21 mouse cellular contexts compared by ENCODE assay signal in the genomic region with DNA sequence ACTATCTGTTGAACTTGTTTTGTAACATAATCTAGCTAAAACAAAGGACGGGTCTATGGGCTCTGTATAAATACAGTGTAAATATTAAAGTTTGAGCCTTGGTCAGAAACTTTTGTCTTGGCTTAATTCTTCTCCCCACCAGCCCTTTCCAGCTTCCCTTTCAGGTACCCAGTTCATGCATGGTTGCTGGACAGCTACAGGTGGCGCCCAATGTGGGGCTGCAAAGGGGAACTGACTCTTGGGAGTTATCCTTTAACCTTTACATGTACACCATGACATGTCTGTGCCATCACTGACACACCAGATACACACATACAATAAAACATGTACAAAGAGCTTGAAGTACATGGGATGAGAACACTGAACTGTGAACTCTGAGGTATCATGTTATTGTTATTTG. TPM values are rescaled to one million over a fixed set of nuclear protein-coding genes. Genes with fewer than 3 reads are reported as not detected.
A peak's percentile ranks its signal among the peaks of the same experiment; 100 is the strongest.
DNase-seq lines count a peak whose midpoint lies in the region; TF ChIP-seq lines count a peak whose summit lies in the region.
"Had no signal": no experiment of that assay in that cellular context is flagged by ENCODE, and none has a peak within 500 bp of the region (broad histone marks: within the 10 kb centered on the region; RNA-seq: fewer than 3 reads in every experiment).

No protein-coding gene starts in this region.

- no peak for TF ChIP-seq POLR2A in MEL (IDR thresholded peaks at IDR 0.05; ENCODE audit: control insufficient read depth in 1 of 2, insufficient read depth in 1 of 2, low read depth in 1 of 2, low read length in 2 of 2, poor library complexity in 1 of 2)

- no peaks in the 10 kb centered on the region for H3K4me1 ChIP-seq in MEL (ENCODE audit: control insufficient read depth in 1 of 2, insufficient read depth in 2 of 2, low read length in 2 of 2)
- H3K4me1 ChIP-seq: embryonic facial prominence, embryonic 13.5 days; embryonic facial prominence, embryonic 15.5 days; forebrain, embryonic 10.5 days; forebrain, embryonic 12.5 days had no signal

- TF ChIP-seq RAD21 in MEL (IDR thresholded peaks at IDR 0.05; ENCODE audit: low read depth, low read length), result no peak

- TF ChIP-seq CTCF in MEL (IDR thresholded peaks at IDR 0.05 in 2 of 3, conservative IDR thresholded peaks at IDR 0.05 in 1 of 3; ENCODE audit: control insufficient read depth in 1 of 3, insufficient read depth in 1 of 3, low read depth in 2 of 3, low read length in 3 of 3, poor library complexity in 1 of 3, severe bottlenecking in 1 of 3), result no peak
- TF ChIP-seq CTCF in left cerebral cortex, adult 2 months (IDR thresholded peaks at IDR 0.05), result no peak

- peaks cover 0 to 19% of the 10 kb centered on the region in 2 experiments; a peak in 2 of 4 replicates for H3K36me3 ChIP-seq in MEL (ENCODE audit: control insufficient read depth in 1 of 2, insufficient read depth in 2 of 2, low read length in 2 of 2)

- no peak overlapping the region for H3K4me3 ChIP-seq in MEL (ENCODE audit: control insufficient read depth in 1 of 2, insufficient read depth in 1 of 2, low read depth in 2 of 2, low read length in 2 of 2)
- H3K4me3 ChIP-seq in left cerebral cortex, adult 2 months, result no peak overlapping the region
- H3K4me3 ChIP-seq: embryonic facial prominence, embryonic 13.5 days; embryonic facial prominence, embryonic 15.5 days; erythroblast, embryonic 14.5 days; forebrain, embryonic 10.5 days; forebrain, embryonic 12.5 days had no signal

- TF ChIP-seq EP300 in MEL (IDR thresholded peaks at IDR 0.05; ENCODE audit: low read depth in 1 of 2, low read length in 2 of 2), result no peak

- H3K27ac ChIP-seq in MEL (ENCODE audit: control insufficient read depth, low read depth, low read length), result no peak overlapping the region
- H3K27ac ChIP-seq in left cerebral cortex, adult 2 months, result no peak overlapping the region
- H3K27ac ChIP-seq: embryonic facial prominence, embryonic 13.5 days; embryonic facial prominence, embryonic 15.5 days; forebrain, embryonic 10.5 days; forebrain, embryonic 12.5 days had no signal

- no peaks in the 10 kb centered on the region for H3K79me2 ChIP-seq in MEL (ENCODE audit: control insufficient read depth, insufficient read depth, low read length, poor library complexity)

- H3K9ac ChIP-seq in MEL (ENCODE audit: control insufficient read depth, low read depth, low read length, poor library complexity, severe bottlenecking), result no peak overlapping the region
- H3K9ac ChIP-seq: embryonic facial prominence, embryonic 13.5 days; embryonic facial prominence, embryonic 15.5 days; forebrain, embryonic 12.5 days had no signal

- intact Hi-C loops in left cerebral cortex, adult 2 months (cut with DNase I), result no loop called here

- DNase-seq in MEL (ENCODE audit: low read depth, low spot score), result peak; percentile 28
- peak; percentile 31 for DNase-seq in WW6 (ENCODE audit: low read depth, low spot score)
- no peak for DNase-seq in left cerebral cortex, adult 2 months (ENCODE audit: extremely low spot score in 1 of 2, low spot score in 2 of 2)
- DNase-seq in MN1 (ENCODE audit: low spot score), result no peak
- DNase-seq in liver, result no peak
- DNase-seq: adrenal gland, adult 2 months; adrenal gland, postnatal 10 days; adrenal gland, postnatal 25 days; cerebellum, adult 11 months; cerebellum, adult 18-20 months; cerebellum, adult 8-10 months; cerebellum, adult 9-11 months; cerebellum, postnatal 14 days; cerebellum, postnatal 36 days; embryo, embryonic 11 days had no signal

- no peaks in the 10 kb centered on the region for H3K9me3 ChIP-seq in MEL (replicated peaks; ENCODE audit: insufficient read depth, low read length)
- H3K9me3 ChIP-seq: embryonic facial prominence, embryonic 13.5 days; embryonic facial prominence, embryonic 15.5 days; forebrain, embryonic 10.5 days; forebrain, embryonic 12.5 days had no signal

- H3K27me3 ChIP-seq in MEL (ENCODE audit: control insufficient read depth in 1 of 2, insufficient read depth in 2 of 2, low read length in 2 of 2), result no peaks in the 10 kb centered on the region
- H3K27me3 ChIP-seq: embryonic facial prominence, embryonic 13.5 days; embryonic facial prominence, embryonic 15.5 days; forebrain, embryonic 12.5 days; Patski had no signal

TF ChIP-seq in MEL, 35 proteins besides CTCF, POLR2A, EP300 and RAD21:
- TF ChIP-seq ELF1 (IDR thresholded peaks at IDR 0.05; ENCODE audit: low read depth, low read length), result no peak
- no peak for TF ChIP-seq HCFC1 (IDR thresholded peaks at IDR 0.05; ENCODE audit: low read depth, low read length)
- no peak for TF ChIP-seq ZC3H11A (IDR thresholded peaks at IDR 0.05; ENCODE audit: low read depth, low read length)
- no peak for TF ChIP-seq ETS1 (IDR thresholded peaks at IDR 0.05; ENCODE audit: low read depth, low read length)
- no peak for TF ChIP-seq SIN3A (IDR thresholded peaks at IDR 0.05; ENCODE audit: low read length)
- no peak for TF ChIP-seq SMC3 (IDR thresholded peaks at IDR 0.05; ENCODE audit: low read depth, low read length)
- no peak for TF ChIP-seq JUND (IDR thresholded peaks at IDR 0.05; ENCODE audit: low read depth, low read length)
- TF ChIP-seq TCF12 (IDR thresholded peaks at IDR 0.05; ENCODE audit: low read depth, low read length), result no peak
- TF ChIP-seq ZKSCAN1 (IDR thresholded peaks at IDR 0.05; ENCODE audit: low read depth, low read length), result no peak
- no peak for TF ChIP-seq CHD2 (IDR thresholded peaks at IDR 0.05; ENCODE audit: low read length)
- TF ChIP-seq MYB (IDR thresholded peaks at IDR 0.05; ENCODE audit: low read depth, low read length), result no peak
- TF ChIP-seq MAFK (IDR thresholded peaks at IDR 0.05; ENCODE audit: borderline replicate concordance, low read depth, low read length), result no peak
- TF ChIP-seq UBTF (IDR thresholded peaks at IDR 0.05; ENCODE audit: borderline replicate concordance, insufficient read depth, low read depth, low read length), result no peak
- TF ChIP-seq MAX (IDR thresholded peaks at IDR 0.05; ENCODE audit: low read length), result no peak
- TF ChIP-seq GABPA (IDR thresholded peaks at IDR 0.05; ENCODE audit: low read depth, low read length), result no peak
- TF ChIP-seq NELFE (IDR thresholded peaks at IDR 0.05; ENCODE audit: low read depth, low read length), result no peak
- TF ChIP-seq RCOR1 (IDR thresholded peaks at IDR 0.05; ENCODE audit: low read depth, low read length), result no peak

RNA-seq across cellular contexts. Expression of gene Trmt6, which starts 12.9 kb away (rescaled TPM):
- 60.1 and 64.1 TPM in 2 replicates for total RNA-seq in MEL (2012; rRNA removed)
- 10 to 100 TPM in 1 of 2 experiments, not detected in 1; 53.6 TPM for polyA plus RNA-seq in MEL (2012; ENCODE audit: insufficient read depth in 1 of 2, insufficient read length in 2 of 2, low read depth in 1 of 2, low replicate concordance in 2 of 2, missing spikeins in 1 of 2)
- total RNA-seq in left cerebral cortex, adult 2 months (2021), result 10 to 100 TPM; 26.4 to 33.2 TPM

RNA-seq across cellular contexts. Expression of gene Mcm8, which starts 13.0 kb away (rescaled TPM):
- total RNA-seq in MEL (2012; rRNA removed), result 22.0 and 25.1 TPM in 2 replicates
- polyA plus RNA-seq in MEL (2012; ENCODE audit: insufficient read depth in 1 of 2, insufficient read length in 2 of 2, low read depth in 1 of 2, low replicate concordance in 2 of 2, missing spikeins in 1 of 2), result 10 to 100 TPM in 1 of 2 experiments, not detected in 1; 21.9 TPM
- total RNA-seq in left cerebral cortex, adult 2 months (2021), result 1 to 10 TPM; 4.3 to 4.6 TPM

RNA-seq across cellular contexts. Expression of gene Chgb, which starts 21.9 kb away (rescaled TPM):
- not detected in 2 replicates for total RNA-seq in MEL (2012; rRNA removed)
- polyA plus RNA-seq in MEL (2012; ENCODE audit: insufficient read depth in 1 of 2, insufficient read length in 2 of 2, low read depth in 1 of 2, low replicate concordance in 2 of 2, missing spikeins in 1 of 2), result under 1 TPM in 1 of 2 experiments, not detected in 1; 0.06 TPM
- 100 to 1,000 TPM; 285 to 291 TPM for total RNA-seq in left cerebral cortex, adult 2 months (2021)
- polyA plus RNA-seq: erythroblast, embryonic 14.5 days had no signal

RNA-seq across cellular contexts. Expression of gene Crls1, which starts 43.5 kb away (rescaled TPM):
- total RNA-seq in MEL (2012; rRNA removed), result 46.2 and 48.4 TPM in 2 replicates
- polyA plus RNA-seq in MEL (2012; ENCODE audit: insufficient read depth in 1 of 2, insufficient read length in 2 of 2, low read depth in 1 of 2, low replicate concordance in 2 of 2, missing spikeins in 1 of 2), result 100 to 1,000 TPM in 1 of 2 experiments, 10 to 100 TPM in 1; 51.8 to 194 TPM
- total RNA-seq in left cerebral cortex, adult 2 months (2021), result 10 to 100 TPM; 26.3 to 27.4 TPM

Comparison
In these comparisons a context has a peak if more than half of its experiments do, and no peak if none do; other contexts are left out.
1. DNase-seq: peak in MEL (single experiment) and WW6 (single experiment); none in left cerebral cortex, adult 2 months (0 of 2), MN1 (single experiment) and liver (single experiment).
2. RNA of gene Chgb, which starts 21.9 kb away (total RNA-seq): 285 to 291 TPM in left cerebral cortex, adult 2 months; not detected in MEL; every median in the first group is over 100 times any median in the second.